Mouse (Mus musculus): ENCODE measurements around the gene Lrg1. TPM values are rescaled to one million over a fixed set of nuclear protein-coding genes. Genes with fewer than 3 reads are reported as not detected.
A peak's percentile ranks its signal among the peaks of the same experiment; 100 is the strongest.
"Not testable (repeated sequence)": the region's sequence is repeated elsewhere in the genome, so short reads cannot be mapped to it uniquely, and the experiment has no call there.

Gene Lrg1
- total RNA-seq, 2 experiments from 2014 or later = 0.62 to 0.81 TPM

- peak in 1 of 2 experiments; percentile 60 for DNase-seq (ENCODE audit: low spot score in 2 of 2)
Measured at GRCm38 (mm10) chr17:56110571-56110970, 11.2 kb downstream of the Lrg1 start.

GRCm38 (mm10) chr17:56109219-56110051 lies 12.4 kb downstream of the Lrg1 start, which contains the start of gene Plin4:
Plin4 (minus strand) TSS chr17:56109803.
- DNase-seq (ENCODE audit: low spot score in 2 of 2) = no peak

GRCm38 (mm10) chr17:56108334-56109044 lies 13.3 kb downstream of the Lrg1 start:
- peak in 1 of 2 experiments; percentile 79 for DNase-seq (ENCODE audit: low spot score in 2 of 2)

GRCm38 (mm10) chr17:56107736-56108135 lies 14.1 kb downstream of the Lrg1 start:
- no peak for DNase-seq (ENCODE audit: low spot score in 2 of 2)

GRCm38 (mm10) chr17:56106981-56107380 lies 14.8 kb downstream of the Lrg1 start:
- DNase-seq (ENCODE audit: low spot score in 2 of 2) = no peak

GRCm38 (mm10) chr17:56106436-56106835 lies 15.4 kb downstream of the Lrg1 start:
- DNase-seq (ENCODE audit: low spot score in 2 of 2) = not testable (repeated sequence)

- DNase-seq (ENCODE audit: low spot score in 2 of 2) = not testable (repeated sequence)
Measured at GRCm38 (mm10) chr17:56104821-56105220, 17.0 kb downstream of the Lrg1 start.

GRCm38 (mm10) chr17:56103465-56104285 lies 18.1 kb downstream of the Lrg1 start:
- no peak for DNase-seq (ENCODE audit: low spot score in 2 of 2)

GRCm38 (mm10) chr17:56102927-56103326 lies 18.9 kb downstream of the Lrg1 start:
- no peak for DNase-seq (ENCODE audit: low spot score in 2 of 2)

GRCm38 (mm10) chr17:56102158-56102557 lies 19.6 kb downstream of the Lrg1 start:
- DNase-seq (ENCODE audit: low spot score in 2 of 2) = no peak

GRCm38 (mm10) chr17:56100811-56101210 lies 21.0 kb downstream of the Lrg1 start:
- DNase-seq (ENCODE audit: low spot score in 2 of 2) = no peak

- DNase-seq (ENCODE audit: low spot score in 2 of 2) = no peak
Measured at GRCm38 (mm10) chr17:56098711-56099572, 22.9 kb downstream of the Lrg1 start.

- DNase-seq (ENCODE audit: low spot score in 2 of 2) = no peak
Measured at GRCm38 (mm10) chr17:56098180-56098579, 23.6 kb downstream of the Lrg1 start.

GRCm38 (mm10) chr17:56096883-56097282 lies 24.9 kb downstream of the Lrg1 start:
- DNase-seq (ENCODE audit: low spot score in 2 of 2) = no peak

- DNase-seq (ENCODE audit: low spot score in 2 of 2) = no peak
Measured at GRCm38 (mm10) chr17:56092794-56093193, 29.0 kb downstream of the Lrg1 start.

- no peak for DNase-seq (ENCODE audit: low spot score in 2 of 2)
Measured at GRCm38 (mm10) chr17:56092312-56092711, 29.5 kb downstream of the Lrg1 start.

- DNase-seq (ENCODE audit: low spot score in 2 of 2) = peak; percentile 59 to 83
Measured at GRCm38 (mm10) chr17:56080781-56081585, 40.8 kb downstream of the Lrg1 start.

GRCm38 (mm10) chr17:56079921-56080320 lies 41.9 kb downstream of the Lrg1 start:
- DNase-seq (ENCODE audit: low spot score in 2 of 2) = peak in 1 of 2 experiments; percentile 25
